Mouse (Mus musculus) cerebellum, postnatal 36 days (tissue): ENCODE results near the gene Gpc1.
A peak's percentile ranks its signal among the peaks of the same experiment; 100 is the strongest.

Source experiments
- DNase-seq, 2 experiments: peaks; one replicate each; pipeline ENCODE4 v3.0.0; 2021 to 2022; ENCODE audit warnings: mixed read lengths in 2 of 2

Gene Gpc1

DNA sequence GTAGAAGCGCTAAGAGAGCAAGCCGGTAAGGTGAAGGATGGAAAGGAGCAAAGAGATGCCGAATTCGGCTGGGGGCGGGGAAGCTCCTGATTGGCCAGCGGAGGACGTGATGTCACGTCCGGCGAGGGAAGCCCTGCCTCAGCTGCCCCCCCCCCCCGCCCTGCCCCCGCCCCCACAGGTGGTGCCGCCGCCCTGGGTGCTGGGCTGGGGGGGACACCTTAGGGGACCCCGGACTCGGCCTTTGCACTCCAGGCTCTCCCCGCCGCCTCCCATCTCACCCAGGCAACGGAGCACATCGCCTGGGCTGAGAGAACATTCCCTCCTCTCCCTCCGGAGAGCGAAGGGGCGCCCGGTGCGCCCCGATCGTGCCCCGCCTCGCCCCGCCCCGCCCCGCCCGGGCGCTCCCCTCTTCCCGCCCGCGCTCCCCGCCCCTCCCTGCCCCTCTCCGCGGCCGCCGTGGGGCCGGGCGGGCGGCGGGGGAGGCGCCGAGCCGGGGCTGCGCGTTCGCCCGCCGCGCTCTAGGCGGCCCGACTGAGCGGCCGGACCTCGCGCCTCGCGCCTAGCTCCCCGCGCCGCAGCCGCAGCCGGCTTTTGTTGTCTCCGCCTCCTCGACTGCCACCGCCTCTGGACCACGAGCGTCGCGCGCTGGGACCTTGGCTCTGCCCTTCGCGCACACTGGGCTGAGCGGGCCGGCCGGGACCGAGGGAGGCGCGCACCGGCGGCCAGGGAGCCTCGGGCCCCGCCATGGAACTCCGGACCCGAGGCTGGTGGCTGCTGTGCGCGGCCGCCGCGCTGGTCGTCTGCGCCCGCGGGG lies at the start of gene Gpc1:
Gene Gpc1 (plus strand): TSS at position 458 of the 814 bp plus-strand sequence.
- DNase-seq: peak; percentile 95

- DNase-seq: no peak
Observed at GRCm38 (mm10) chr1:92781862-92782261, 49.6 kb upstream of the Gpc1 start.

GRCm38 (mm10) chr1:92782587-92782986 lies 48.9 kb upstream of the Gpc1 start:
- no peak for DNase-seq

- DNase-seq: peak; percentile 27 to 34
Observed at GRCm38 (mm10) chr1:92787221-92787620, 44.2 kb upstream of the Gpc1 start.

- no peak for DNase-seq
Observed at GRCm38 (mm10) chr1:92788049-92788448, 43.4 kb upstream of the Gpc1 start.

GRCm38 (mm10) chr1:92790628-92791027 lies 40.8 kb upstream of the Gpc1 start:
- DNase-seq: no peak

GRCm38 (mm10) chr1:92791070-92791831 lies 40.2 kb upstream of the Gpc1 start:
- no peak for DNase-seq

DNA sequence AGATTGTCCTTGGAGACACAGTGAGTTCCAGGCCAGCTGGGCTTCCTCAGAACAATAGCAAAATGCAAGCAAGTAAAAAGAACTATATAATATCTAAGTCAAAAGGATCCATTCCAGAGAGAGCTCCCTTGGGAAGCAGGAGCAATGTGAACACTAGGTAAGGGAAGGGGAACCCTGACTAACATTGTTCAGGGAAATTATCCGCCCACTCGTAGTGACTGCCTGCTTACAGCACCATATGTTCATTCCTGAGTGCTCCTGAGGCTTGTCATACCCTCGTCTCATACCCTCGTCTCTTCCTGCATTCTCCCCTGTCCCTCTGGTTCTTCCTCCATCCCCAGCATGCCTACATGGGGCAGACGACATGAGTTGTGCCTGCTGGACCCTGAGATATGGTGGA lies 37.7 kb upstream of the Gpc1 start:
- no peak for DNase-seq

DNA sequence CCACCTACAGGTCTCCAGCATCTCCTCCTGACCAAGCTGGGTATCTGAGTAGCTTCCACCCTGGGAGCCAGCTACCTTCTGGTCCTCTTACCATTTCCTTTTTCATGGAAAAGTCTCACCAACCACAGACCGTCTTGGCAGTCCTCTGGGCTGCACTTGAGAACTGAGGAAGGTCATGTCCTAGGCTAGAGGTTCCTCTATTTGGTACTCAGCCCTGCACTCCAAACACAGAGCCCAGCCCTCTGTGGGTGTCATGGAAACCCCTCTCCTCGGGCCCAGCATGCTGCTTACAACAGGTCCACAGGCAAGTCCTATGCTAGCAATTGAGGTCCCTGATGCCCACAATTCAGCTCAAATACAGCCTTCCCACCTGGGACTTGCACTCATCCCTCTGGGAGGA lies 33.0 kb upstream of the Gpc1 start:
- no peak for DNase-seq

DNA sequence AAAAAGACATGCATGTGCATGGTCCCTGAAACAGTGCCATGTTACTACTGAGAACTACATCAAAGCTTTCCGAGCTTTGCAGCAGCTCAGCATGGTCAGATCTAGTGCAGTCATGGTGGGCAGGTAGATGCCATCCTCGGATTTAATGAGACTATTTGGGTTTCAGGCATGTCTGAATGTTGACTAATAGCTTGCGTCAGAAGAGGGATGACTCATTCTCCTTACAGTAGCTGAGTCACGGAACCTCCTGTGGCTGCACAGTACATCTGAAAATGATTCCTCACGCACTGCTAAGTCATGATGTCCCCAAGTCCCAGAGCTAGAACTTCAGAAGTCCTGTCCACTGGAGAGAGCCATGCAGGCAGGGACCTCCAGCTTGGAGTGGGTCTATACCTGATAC lies 31.8 kb upstream of the Gpc1 start:
- DNase-seq: no peak

- DNase-seq: no peak
Observed at GRCm38 (mm10) chr1:92802362-92802761, 29.1 kb upstream of the Gpc1 start.

DNA sequence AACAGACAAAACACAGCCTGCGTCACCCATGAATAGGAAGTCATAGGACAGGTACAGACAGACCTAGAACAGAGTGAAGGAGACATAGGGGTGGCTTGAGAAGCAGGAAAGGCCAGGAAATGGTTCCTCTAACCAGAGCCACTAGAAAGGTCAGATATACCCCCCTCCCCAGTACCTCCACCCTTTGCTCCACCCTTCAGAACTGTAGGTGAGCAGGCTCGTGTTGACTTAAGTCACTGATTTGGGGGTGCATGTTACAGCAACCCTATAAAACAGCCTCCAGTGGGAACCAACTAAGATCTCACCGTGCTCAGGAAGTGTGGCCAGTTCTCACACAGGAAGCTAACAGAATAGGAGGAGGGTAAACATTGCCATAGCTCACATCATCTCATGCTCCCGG lies 28.1 kb upstream of the Gpc1 start:
- DNase-seq: no peak

GRCm38 (mm10) chr1:92805181-92805580 lies 26.3 kb upstream of the Gpc1 start:
- DNase-seq: no peak

GRCm38 (mm10) chr1:92805836-92806235 lies 25.6 kb upstream of the Gpc1 start:
- no peak for DNase-seq

DNA sequence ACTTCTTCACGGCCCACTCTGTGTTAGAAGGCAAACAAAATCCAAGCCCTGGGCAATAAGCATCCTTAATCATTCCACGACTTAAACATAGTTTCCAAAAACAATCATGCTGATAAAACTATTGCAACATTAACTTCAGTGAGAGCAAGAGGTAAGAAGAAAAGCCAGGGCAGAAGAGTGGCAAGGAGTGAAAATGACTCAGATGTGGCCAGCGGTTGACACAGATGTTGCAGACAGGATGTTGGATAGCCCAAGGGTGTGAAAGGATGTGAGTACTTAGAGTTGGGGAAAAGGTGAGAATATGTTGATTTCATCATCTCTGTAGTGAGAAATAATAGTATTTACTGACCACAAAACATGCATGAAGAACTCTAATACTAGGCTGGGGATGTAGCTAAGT lies 24.7 kb upstream of the Gpc1 start:
- no peak for DNase-seq

- no peak for DNase-seq
Observed at GRCm38 (mm10) chr1:92809621-92810020, 21.8 kb upstream of the Gpc1 start.

DNA sequence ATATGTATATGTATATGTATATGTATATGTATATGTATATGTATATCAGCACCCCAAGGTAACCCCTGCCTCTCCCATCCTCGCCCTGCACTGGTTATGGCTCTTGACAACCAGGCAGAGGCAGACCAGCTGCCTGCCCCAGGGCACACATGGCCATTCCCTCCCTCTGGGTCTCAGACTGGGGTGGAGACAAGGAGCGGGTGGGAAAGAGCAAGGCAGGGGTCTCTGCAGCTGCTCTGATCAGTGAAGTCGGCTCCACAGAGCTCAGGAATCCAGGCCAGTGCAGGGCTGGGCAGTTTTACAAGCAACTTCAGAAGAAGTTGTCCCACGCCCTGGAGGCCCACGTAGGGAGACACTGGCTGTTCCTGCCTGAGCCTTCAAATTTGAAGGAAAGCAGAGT lies 17.1 kb upstream of the Gpc1 start:
- no peak for DNase-seq

GRCm38 (mm10) chr1:92815100-92815499 lies 16.3 kb upstream of the Gpc1 start:
- no peak for DNase-seq

DNA sequence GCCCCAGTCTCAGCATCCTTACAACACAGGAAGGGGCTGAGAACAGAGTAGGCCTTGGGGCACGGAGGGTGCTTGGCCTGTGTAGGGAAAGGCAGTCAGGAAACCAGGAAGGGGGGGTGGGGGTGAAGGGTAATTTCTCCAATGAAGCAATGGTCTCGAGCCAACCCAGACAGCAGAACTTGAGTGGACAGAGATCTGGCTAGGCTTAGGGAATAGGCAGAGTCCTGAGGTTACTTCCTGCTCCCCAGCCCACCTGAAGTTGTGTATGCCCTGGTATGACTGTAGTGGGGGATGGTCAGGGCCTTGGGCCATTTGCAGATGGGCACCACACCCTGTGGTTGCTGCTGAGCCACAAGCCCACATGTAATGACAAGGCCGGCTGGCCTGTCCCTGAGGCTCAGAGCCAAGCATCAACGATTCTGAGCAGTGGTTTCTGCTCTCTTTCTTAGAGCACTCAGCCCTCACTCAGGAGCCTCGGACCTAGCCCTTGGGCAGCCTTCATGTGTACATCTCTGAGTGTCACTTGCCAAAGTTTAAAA lies 15.6 kb upstream of the Gpc1 start:
- no peak for DNase-seq

DNA sequence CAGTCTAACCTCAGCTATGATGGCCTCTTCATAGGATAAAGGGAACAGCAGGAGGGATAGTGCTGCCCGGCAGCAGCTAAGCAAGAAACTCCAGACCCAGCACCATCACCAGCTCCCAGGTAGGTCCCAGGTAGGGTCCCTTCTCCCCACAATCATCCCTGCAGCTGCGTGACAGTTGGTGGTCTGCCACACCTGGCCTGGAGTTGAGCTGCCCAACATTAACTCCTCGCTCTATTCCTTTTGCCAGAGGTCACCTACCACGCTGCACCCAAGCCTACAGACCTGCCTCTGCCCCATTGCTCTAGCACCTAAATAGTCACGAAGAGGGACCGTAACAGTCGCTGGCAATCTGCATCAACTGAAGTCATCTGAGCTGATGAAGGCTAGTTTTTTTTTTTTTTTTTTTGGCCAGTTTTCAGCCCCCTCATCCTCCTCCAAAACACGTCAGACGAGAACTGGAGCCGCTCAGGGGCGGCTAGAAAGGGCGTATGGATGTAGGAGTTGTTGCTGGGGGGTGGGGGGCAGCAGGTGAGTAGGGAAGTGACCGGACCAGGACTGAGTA lies 738 bp upstream of the Gpc1 start:
- no peak for DNase-seq

- DNase-seq: peak; percentile 41 to 51
Observed at GRCm38 (mm10) chr1:92832011-92833010, 866 bp downstream of the Gpc1 start.

- DNase-seq: peak; percentile 89 to 92
Observed at GRCm38 (mm10) chr1:92833987-92834706, 2.7 kb downstream of the Gpc1 start.
